Mouse (Mus musculus) heart, adult 2 months (tissue): ENCODE measurements around the gene Rfxank. TPM values are rescaled to one million over a fixed set of nuclear protein-coding genes. Genes with fewer than 3 reads are reported as not detected.
A peak's percentile ranks its signal among the peaks of the same experiment; 100 is the strongest.

ENCODE experiments used
- DNase-seq, 2 experiments: peaks; one replicate each; pipeline ENCODE4 v3.0.0; 2021
- H3K27ac ChIP-seq: fragments of 200-600 bp; 2 replicates; pipeline ENCODE4 v1.8.1; 2022
- H3K27me3 ChIP-seq: fragments of 200-500 bp; 2 replicates; pipeline ENCODE4 v1.6.1; 2012; ENCODE audit warnings: mild to moderate bottlenecking, low read length, inconsistent platforms, mixed read lengths; ENCODE audit not compliant: control insufficient read depth, insufficient read depth
- H3K36me3 ChIP-seq: fragments of 200-500 bp; 2 replicates; pipeline ENCODE4 v1.6.1; 2012; ENCODE audit warnings: low read length, inconsistent platforms; ENCODE audit not compliant: control insufficient read depth, insufficient read depth
- H3K4me1 ChIP-seq: fragments of 200-500 bp; 2 replicates; pipeline ENCODE4 v1.6.1; 2011; ENCODE audit warnings: low read length; ENCODE audit not compliant: control insufficient read depth, insufficient read depth
- H3K4me3 ChIP-seq: fragments of 200-600 bp; 2 replicates; pipeline ENCODE4 v1.8.1; 2022
- H3K79me2 ChIP-seq: fragments of 200-500 bp; replicated peaks from 2 replicates; pipeline ENCODE4 v1.6.1; 2012; ENCODE audit warnings: mild to moderate bottlenecking, inconsistent platforms, low read length, moderate library complexity, mixed read lengths; ENCODE audit not compliant: control insufficient read depth, insufficient read depth
- H3K9ac ChIP-seq: fragments of 200-500 bp; 2 replicates; pipeline ENCODE4 v1.6.1; 2012; ENCODE audit warnings: low read depth, mild to moderate bottlenecking, control low read depth, inconsistent platforms, low read length, mixed read lengths
- CTCF ChIP-seq: fragments of 200-600 bp; IDR thresholded peaks from 2 replicates; pipeline ENCODE4 v1.8.1; 2022; ENCODE audit warnings: antibody characterized with exemption, mild to moderate bottlenecking, moderate library complexity
- EP300 ChIP-seq: fragments of 200-500 bp; IDR thresholded peaks from 2 replicates; pipeline ENCODE4 v1.6.1; 2011; ENCODE audit warnings: low read depth, low read length, control low read depth; ENCODE audit not compliant: insufficient read depth
- POLR2A ChIP-seq: fragments of 200-500 bp; IDR thresholded peaks from 2 replicates; pipeline ENCODE4 v1.6.1; 2011; ENCODE audit warnings: mild to moderate bottlenecking, low read depth, low read length, control low read depth; ENCODE audit not compliant: insufficient read depth
- WGBS: fragments of 180-500 bp; shearing (Covaris S2); methylation state at CpG from one replicate; pipeline ENCODE4 v1.1.7; 2018; 5-methylcytosine and 5-hydroxymethylcytosine counted together
- intact Hi-C: fragments of 180-260 bp; cut with DNase I; formaldehyde crosslinking; loops from one replicate; pipeline ENCODE4 v1.15.1; 2025
- long read RNA-seq: library from polyadenylated mRNA; stranded (forward); transcript quantifications from one replicate; pipeline ENCODE4 v2.0.0, GENCODE M21; 2021
- polyA plus RNA-seq: library from polyadenylated mRNA; depleted of rRNA; stranded (reverse); fragments of >200 nt; gene quantifications from 2 replicates; pipeline ENCODE4 v1.2.3, GENCODE M21; 2012; rRNA removed
- total RNA-seq, 2 experiments: library from RNA; stranded (reverse); gene quantifications; 2 replicates each; pipeline ENCODE4 v1.2.3; 2021

Rfxank gene
- total RNA-seq (10 to 100 TPM; 18.1 to 18.6 TPM), polyA plus RNA-seq (30.9 and 41.5 TPM in 2 replicates)
- long read RNA-seq, transcript Rfxank-201 (9 exons, 3,609 nt) = major isoform, 14 of 19 reads
- long read RNA-seq, partial matches to known transcripts = 0 of 19 reads
- long read RNA-seq, other reads (novel, unspliced or antisense) = 3 of 19 reads

GRCm38 (mm10) chr8:70139026-70139857, at the start of gene Rfxank, which contains the start of the genes Borcs8 and Mef2b:
Gene Rfxank, minus strand, starts transcription at chr8:70139154.
Gene Borcs8, plus strand, starts transcription at chr8:70139499.
Gene Mef2b, plus strand, starts transcription at chr8:70139711.
- Histone ChIP-seq H3K36me3 (no peaks in the 10 kb centered on the region), H3K4me3 (peak within 1 kb of the TSS; percentile 75), H3K27ac (peak within 1 kb of the TSS; percentile 94), H3K27me3 (no peaks in the 10 kb centered on the region), H3K79me2 (no peaks in the 10 kb centered on the region), H3K9ac (peak within 1 kb of the TSS; percentile 75), H3K4me1 (peaks cover 9% of the 10 kb centered on the region)
- DNase-seq = peak; percentile 97 to 99
- TF ChIP-seq EP300 = peak; percentile 48; the same call in 1 of the 2 replicates
- TF ChIP-seq POLR2A = peak; percentile 88
- TF ChIP-seq CTCF = no peak
- WGBS = under 1% methylated on average over 46 of the region's 46 CpGs
- intact Hi-C loops = loop anchor here (1.0 to 2.0 kb wide), 3 partner anchors 8 to 96 kb away; partner anchors contain the start of genes Mau2, Nr2c2ap, Sugp1 and Tmem161a

- 52% methylated on average over 7 of the region's 7 CpGs for WGBS
Observed at GRCm38 (mm10) chr8:70188707-70189106, 49.8 kb upstream of the Rfxank start.

GRCm38 (mm10) chr8:70183194-70183593, 44.2 kb upstream of the Rfxank start:
- intact Hi-C loops = no loop called here
- DNase-seq = no peak
- no peaks in the 10 kb centered on the region for H3K4me1 ChIP-seq
- H3K27me3 ChIP-seq = no peaks in the 10 kb centered on the region
- H3K36me3 ChIP-seq = no peaks in the 10 kb centered on the region
- H3K4me3 ChIP-seq = no peak overlapping the region
- WGBS = 82% methylated on average over 4 of the region's 4 CpGs
- H3K27ac ChIP-seq = no peak overlapping the region
- TF ChIP-seq POLR2A (no peak), EP300 (no peak)
- no peaks in the 10 kb centered on the region for H3K79me2 ChIP-seq
- no peak overlapping the region for H3K9ac ChIP-seq

More at GRCm38 (mm10) chr8:70188707-70189106, 49.8 kb upstream of the Rfxank start:
- no peak overlapping the region for H3K27ac ChIP-seq
- no peaks in the 10 kb centered on the region; the same call in 1 of the 2 replicates for H3K4me1 ChIP-seq
- H3K79me2 ChIP-seq = no peaks in the 10 kb centered on the region
- no peak overlapping the region for H3K9ac ChIP-seq
- no peak overlapping the region for H3K4me3 ChIP-seq
- peak; percentile 49 to 57 for DNase-seq
- H3K27me3 ChIP-seq = no peaks in the 10 kb centered on the region
- H3K36me3 ChIP-seq = no peaks in the 10 kb centered on the region
- TF ChIP-seq CTCF (no peak), EP300 (no peak), POLR2A (no peak)
- intact Hi-C loops = no loop called here

- TF ChIP-seq POLR2A (no peak), EP300 (no peak), CTCF (no peak)
- no peak overlapping the region for H3K9ac ChIP-seq
- H3K36me3 ChIP-seq = no peaks in the 10 kb centered on the region
- intact Hi-C loops = no loop called here
- H3K27ac ChIP-seq = no peak overlapping the region
- no peaks in the 10 kb centered on the region for H3K4me1 ChIP-seq
- H3K4me3 ChIP-seq = no peak overlapping the region
- no peaks in the 10 kb centered on the region for H3K27me3 ChIP-seq
- DNase-seq = no peak
- 61% methylated on average over 2 of the region's 2 CpGs for WGBS
- no peaks in the 10 kb centered on the region for H3K79me2 ChIP-seq
Observed at GRCm38 (mm10) chr8:70181903-70182252, 42.9 kb upstream of the Rfxank start.

- no peak for DNase-seq
- Histone ChIP-seq H3K27ac (no peak overlapping the region), H3K4me3 (no peak overlapping the region), H3K27me3 (no peaks in the 10 kb centered on the region), H3K9ac (no peak overlapping the region), H3K36me3 (no peaks in the 10 kb centered on the region), H3K4me1 (no peaks in the 10 kb centered on the region), H3K79me2 (no peaks in the 10 kb centered on the region)
- TF ChIP-seq CTCF (no peak), EP300 (no peak), POLR2A (no peak)
- 80% methylated on average over 16 of the region's 16 CpGs for WGBS
- intact Hi-C loops = no loop called here
Observed at GRCm38 (mm10) chr8:70181212-70181902, 42.4 kb upstream of the Rfxank start.

- Histone ChIP-seq H3K79me2 (no peaks in the 10 kb centered on the region), H3K4me3 (no peak overlapping the region), H3K36me3 (no peaks in the 10 kb centered on the region), H3K27ac (no peak overlapping the region), H3K27me3 (no peaks in the 10 kb centered on the region), H3K4me1 (no peaks in the 10 kb centered on the region), H3K9ac (no peak overlapping the region)
- TF ChIP-seq POLR2A (no peak), CTCF (peak; percentile 67), EP300 (no peak)
- DNase-seq = no peak
- 95% methylated on average over 4 of the region's 4 CpGs for WGBS
- intact Hi-C loops = loop anchor here (5.0 kb wide), 1 partner anchor 43 kb away; no protein-coding TSS in a partner anchor
Observed at GRCm38 (mm10) chr8:70179082-70179481, 40.1 kb upstream of the Rfxank start.
